Comparison of ENCODE assay signal across 8 mouse cellular contexts in genomic region chr3:133091664-133092273, GRCm38 (mm10). TPM values are rescaled to one million over a fixed set of nuclear protein-coding genes. Genes with fewer than 3 reads are reported as not detected.
DNase-seq lines count a peak whose midpoint lies in the region; ATAC-seq and TF ChIP-seq lines count a peak whose summit lies in the region.

TSS of gene Ints12 (plus strand) at chr3:133091840.
TSS of gene Gstcd (minus strand) at chr3:133092033.

- H3K4me2 ChIP-seq in embryonic facial prominence, embryonic 15.5 days (replicated peaks) = peak within 1 kb of the TSS; percentile 59
- peak within 1 kb of the TSS; percentile 65 for H3K4me2 ChIP-seq in limb, embryonic 14.5 days (replicated peaks; ENCODE audit: low read depth, low read length, severe bottlenecking)
- peak within 1 kb of the TSS; percentile 79 for H3K4me2 ChIP-seq in midbrain, postnatal 0 days (ENCODE audit: low read depth, low read length, poor library complexity, severe bottlenecking)

- peak; percentile 96 for DNase-seq in 416B (ENCODE audit: low read depth)
- peak; percentile 90 for DNase-seq in heart, adult 8-10 months (ENCODE audit: low spot score)
- peak; percentile 94 for DNase-seq in kidney, adult 9 months
- DNase-seq in limb, embryonic 14.5 days (ENCODE audit: low spot score) = peak; percentile 98
- peak; percentile 98 for DNase-seq in midbrain, postnatal 0 days (ENCODE audit: low spot score)
- DNase-seq in spleen, postnatal 14 days (ENCODE audit: low spot score in 2 of 2) = peak; percentile 79 to 89

- TF ChIP-seq CTCF in bone marrow, adult 2 months (IDR thresholded peaks at IDR 0.05; ENCODE audit: control insufficient read depth, insufficient read depth, low read length) = no peak
- TF ChIP-seq CTCF in midbrain, postnatal 0 days (IDR thresholded peaks at IDR 0.05) = no peak

- peaks cover 2% of the 10 kb centered on the region for H3K4me1 ChIP-seq in bone marrow, adult 2 months (ENCODE audit: control insufficient read depth, insufficient read depth, low read length)
- peaks cover 22% of the 10 kb centered on the region for H3K4me1 ChIP-seq in embryonic facial prominence, embryonic 15.5 days
- peaks cover 6% of the 10 kb centered on the region; the same call in 1 of the 2 replicates for H3K4me1 ChIP-seq in limb, embryonic 14.5 days (ENCODE audit: control insufficient read depth, insufficient read depth, low read length)
- H3K4me1 ChIP-seq in midbrain, postnatal 0 days (ENCODE audit: insufficient read depth, low read length) = peaks cover 7% of the 10 kb centered on the region; the same call in 1 of the 2 replicates

- H3K36me3 ChIP-seq in embryonic facial prominence, embryonic 15.5 days = 0 out of 2 replicates have a peak, but pooled peaks cover 2% of the 10 kb centered on the region
- H3K36me3 ChIP-seq in limb, embryonic 14.5 days (ENCODE audit: control insufficient read depth, insufficient read depth, low read length) = peaks cover 2% of the 10 kb centered on the region; the same call in 1 of the 2 replicates
- no peaks in the 10 kb centered on the region for H3K36me3 ChIP-seq in midbrain, postnatal 0 days (ENCODE audit: insufficient read depth, low read length)

- peak; percentile 96 for ATAC-seq in embryonic facial prominence, embryonic 15.5 days (ENCODE audit: insufficient number of reproducible peaks, low FRiP score, low TSS enrichment, low read depth)
- peak; percentile 97 for ATAC-seq in limb, embryonic 14.5 days (ENCODE audit: low FRiP score, low read depth)
- peak; percentile 99 for ATAC-seq in midbrain, postnatal 0 days (ENCODE audit: low FRiP score)

- no peaks in the 10 kb centered on the region for H3K27me3 ChIP-seq in embryonic facial prominence, embryonic 15.5 days
- no peaks in the 10 kb centered on the region for H3K27me3 ChIP-seq in limb, embryonic 14.5 days (ENCODE audit: control insufficient read depth, insufficient read depth, low read length)
- no peaks in the 10 kb centered on the region for H3K27me3 ChIP-seq in midbrain, postnatal 0 days (ENCODE audit: insufficient read depth, low read length)

- peak within 1 kb of the TSS; percentile 88 for H3K9ac ChIP-seq in embryonic facial prominence, embryonic 15.5 days
- peak within 1 kb of the TSS; percentile 98 for H3K9ac ChIP-seq in limb, embryonic 14.5 days (ENCODE audit: low read depth, low read length, severe bottlenecking)
- peak within 1 kb of the TSS; percentile 90 for H3K9ac ChIP-seq in midbrain, postnatal 0 days (replicated peaks; ENCODE audit: low read length, poor library complexity, severe bottlenecking)

- peak within 1 kb of the TSS; percentile 93 for H3K4me3 ChIP-seq in bone marrow, adult 2 months (replicated peaks; ENCODE audit: control insufficient read depth, low read depth, low read length)
- H3K4me3 ChIP-seq in embryonic facial prominence, embryonic 15.5 days (replicated peaks) = peak within 1 kb of the TSS; percentile 78
- peak within 1 kb of the TSS; percentile 91 for H3K4me3 ChIP-seq in limb, embryonic 14.5 days (replicated peaks; ENCODE audit: low read length)
- H3K4me3 ChIP-seq in midbrain, postnatal 0 days (ENCODE audit: low read depth, low read length) = peak within 1 kb of the TSS; percentile 99

- H3K27ac ChIP-seq in bone marrow, adult 2 months (ENCODE audit: control insufficient read depth, insufficient read depth, low read depth, low read length, poor library complexity) = peak within 1 kb of the TSS; percentile 95
- H3K27ac ChIP-seq in embryonic facial prominence, embryonic 15.5 days (replicated peaks) = peak within 1 kb of the TSS; percentile 99
- peak within 1 kb of the TSS; percentile 99 for H3K27ac ChIP-seq in limb, embryonic 14.5 days (replicated peaks; ENCODE audit: low read depth, low read length)
- peak within 1 kb of the TSS; percentile 94 for H3K27ac ChIP-seq in midbrain, postnatal 0 days (ENCODE audit: low read depth, low read length)

- WGBS in bone marrow, adult 2 months = under 1% methylated on average over 53 of the region's 53 CpGs
- 0% methylated on average over 53 of the region's 53 CpGs for WGBS in embryonic facial prominence, embryonic 15.5 days
- WGBS in limb, embryonic 14.5 days = 0% methylated on average over 49 of the region's 53 CpGs
- WGBS in midbrain, postnatal 0 days = under 1% methylated on average over 52 of the region's 53 CpGs

- TF ChIP-seq POLR2A in bone marrow, adult 2 months (IDR thresholded peaks at IDR 0.05; ENCODE audit: borderline replicate concordance, control insufficient read depth, low read depth, low read length) = peak; percentile 84; the same call in 1 of the 2 replicates
- TF ChIP-seq POLR2A in limb, embryonic 14.5 days (IDR thresholded peaks at IDR 0.05; ENCODE audit: borderline replicate concordance, extremely low read depth, insufficient read depth, insufficient read length) = no peak; the same call in 1 of the 2 replicates

- no peaks in the 10 kb centered on the region for H3K9me3 ChIP-seq in embryonic facial prominence, embryonic 15.5 days (replicated peaks)
- no peaks in the 10 kb centered on the region for H3K9me3 ChIP-seq in limb, embryonic 14.5 days (ENCODE audit: control insufficient read depth, low read length)
- no peaks in the 10 kb centered on the region for H3K9me3 ChIP-seq in midbrain, postnatal 0 days (ENCODE audit: low read length)

RNA-seq across cellular contexts. Expression of gene Ints12, which starts in this region (rescaled TPM):
- polyA plus RNA-seq in bone marrow, adult 2 months (2011; ENCODE audit: insufficient read depth, insufficient read length, low replicate concordance, missing spikeins) = 2.6 and 9.9 TPM in 2 replicates
- polyA plus RNA-seq in embryonic facial prominence, embryonic 15.5 days (2015; fragmentation: Nextera tagmentation; extraction: Ambion mirVana) = 19.7 and 19.8 TPM in 2 replicates
- total RNA-seq in heart, adult 8-10 months (2022) = 1 to 10 TPM; 7.8 to 8.7 (median 8.4) TPM
- polyA plus RNA-seq in limb, embryonic 14.5 days (2012; rRNA removed) = 14.3 and 15.2 TPM in 2 replicates
- polyA plus RNA-seq in limb, embryonic 14.5 days (2014; fragmentation: Nextera tagmentation; extraction: Ambion mirVana) = 21.0 and 21.9 TPM in 2 replicates
- 9.0 and 15.4 TPM in 2 replicates for total RNA-seq in midbrain, postnatal 0 days (2014; rRNA removed)
- polyA plus RNA-seq in midbrain, postnatal 0 days (2015; fragmentation: Nextera tagmentation; extraction: Ambion mirVana) = 11.3 and 12.0 TPM in 2 replicates

RNA-seq across cellular contexts. Expression of gene Gstcd, which starts in this region (rescaled TPM):
- polyA plus RNA-seq in bone marrow, adult 2 months (2011; ENCODE audit: insufficient read depth, insufficient read length, low replicate concordance, missing spikeins) = 2.0 and 4.1 TPM in 2 replicates
- 6.1 and 6.8 TPM in 2 replicates for polyA plus RNA-seq in embryonic facial prominence, embryonic 15.5 days (2015; fragmentation: Nextera tagmentation; extraction: Ambion mirVana)
- 1 to 10 TPM; 2.8 to 3.5 (median 3.2) TPM for total RNA-seq in heart, adult 8-10 months (2022)
- polyA plus RNA-seq in limb, embryonic 14.5 days (2012; rRNA removed) = 14.4 and 15.1 TPM in 2 replicates
- polyA plus RNA-seq in limb, embryonic 14.5 days (2014; fragmentation: Nextera tagmentation; extraction: Ambion mirVana) = 8.0 and 8.2 TPM in 2 replicates
- 10.8 and 15.3 TPM in 2 replicates for total RNA-seq in midbrain, postnatal 0 days (2014; rRNA removed)
- 1.5 and 2.6 TPM in 2 replicates for polyA plus RNA-seq in midbrain, postnatal 0 days (2015; fragmentation: Nextera tagmentation; extraction: Ambion mirVana)

Comparison
In these comparisons a context has a peak if more than half of its experiments do, and no peak if none do; other contexts are left out.
1. Peak in every context shown above with its lines: DNase-seq, ATAC-seq, H3K4me3 ChIP-seq and H3K27ac ChIP-seq.